9 mouse cellular contexts compared by ENCODE assay signal in genomic region chr2:32882283-32883043, GRCm38 (mm10). TPM values are rescaled to one million over a fixed set of nuclear protein-coding genes. Genes with fewer than 3 reads are reported as not detected.
DNase-seq lines count a peak whose midpoint lies in the region; ATAC-seq lines count a peak whose summit lies in the region.
"Had no signal": no experiment of that assay in that cellular context is flagged by ENCODE, and none has a peak within 500 bp of the region (broad histone marks: within the 10 kb centered on the region; RNA-seq: fewer than 3 reads in every experiment).

No protein-coding gene starts in this region.

- H3K9ac ChIP-seq in heart, embryonic 14.5 days (ENCODE audit: low read length): peak overlapping the region; percentile 46; the same call in 1 of the 2 replicates
- H3K9ac ChIP-seq in limb, embryonic 13.5 days: no peak overlapping the region

- H3K4me2 ChIP-seq in heart, embryonic 14.5 days (ENCODE audit: low read length): peak overlapping the region; percentile 49
- H3K4me2 ChIP-seq in limb, embryonic 13.5 days (replicated peaks): peak overlapping the region; percentile 21; the same call in 1 of the 2 replicates

- 21% methylated on average over 12 of the region's 21 CpGs for WGBS in heart, embryonic 14.5 days
- whole genome bisulfite sequencing in limb, embryonic 13.5 days: 56% methylated on average over 17 of the region's 21 CpGs

- H3K27ac ChIP-seq in heart, embryonic 14.5 days (replicated peaks in 1 of 2; ENCODE audit: control insufficient read depth in 1 of 2, insufficient read depth in 1 of 2, low read depth in 2 of 2, low read length in 2 of 2): peak overlapping the region; percentile 92 to 93
- H3K27ac ChIP-seq in limb, embryonic 13.5 days: peak overlapping the region; percentile 70

- intact Hi-C loops in gastrocnemius, postnatal 14 days (cut with DNase I; ENCODE audit: low total_unique reads): no loop called here

- H3K4me1 ChIP-seq in heart, embryonic 14.5 days (ENCODE audit: control insufficient read depth in 2 of 2, insufficient read depth in 2 of 2, low read length in 2 of 2): peaks cover 76 to 95% of the 10 kb centered on the region in 2 experiments
- peaks cover 91% of the 10 kb centered on the region for H3K4me1 ChIP-seq in limb, embryonic 13.5 days

- ATAC-seq in heart, embryonic 14.5 days (ENCODE audit: insufficient number of reproducible peaks, insufficient read depth, low FRiP score, low read depth): peak; percentile 37; the same call in 1 of the 2 replicates
- no peak for ATAC-seq in limb, embryonic 13.5 days (ENCODE audit: low FRiP score, low read depth)
- ATAC-seq in monocyte, adult 5-6 weeks (replicated peaks; ENCODE audit: insufficient number of reproducible peaks, low FRiP score, low TSS enrichment, poor library complexity, severe bottlenecking): peak; percentile 61

- H3K9me3 ChIP-seq in heart, embryonic 14.5 days (ENCODE audit: control insufficient read depth, low read length): no peaks in the 10 kb centered on the region
- H3K9me3 ChIP-seq in limb, embryonic 13.5 days: no peaks in the 10 kb centered on the region
- H3K9me3 ChIP-seq: G1E had no signal

- H3K36me3 ChIP-seq in heart, embryonic 14.5 days (ENCODE audit: control insufficient read depth, insufficient read depth, low read length): peaks cover 19% of the 10 kb centered on the region
- H3K36me3 ChIP-seq in limb, embryonic 13.5 days: no peaks in the 10 kb centered on the region
- H3K36me3 ChIP-seq: G1E had no signal

- H3K27me3 ChIP-seq in heart, embryonic 14.5 days (ENCODE audit: control insufficient read depth, insufficient read depth, low read length): no peaks in the 10 kb centered on the region
- no peaks in the 10 kb centered on the region for H3K27me3 ChIP-seq in limb, embryonic 13.5 days

- peak overlapping the region in 1 of 2 experiments; percentile 13; a peak in 1 of 4 replicates for H3K4me3 ChIP-seq in heart, embryonic 14.5 days (ENCODE audit: control insufficient read depth in 1 of 2, insufficient read depth in 1 of 2, low read depth in 1 of 2, low read length in 2 of 2)
- H3K4me3 ChIP-seq in limb, embryonic 13.5 days: no peak overlapping the region

- peak; percentile 35 for DNase-seq in gastrocnemius, postnatal 14 days
- DNase-seq in gastrocnemius, postnatal 10 days: no peak
- DNase-seq in adrenal gland, adult 2 months: peak; percentile 50
- DNase-seq in layer of hippocampus, postnatal 14 days (ENCODE audit: low spot score in 2 of 2): no peak
- DNase-seq in spleen, postnatal 10 days (ENCODE audit: low spot score in 2 of 2): no peak

RNA-seq across cellular contexts. Expression of gene Fam129b, which starts 6.5 kb away (rescaled TPM):
- 10 to 100 TPM; 12.1 to 15.8 TPM for total RNA-seq in gastrocnemius, postnatal 14 days (2021)
- 10 to 100 TPM; 16.5 to 22.5 TPM for total RNA-seq in gastrocnemius, postnatal 10 days (2021)
- 10 to 100 TPM; 14.8 to 27.4 TPM for total RNA-seq in adrenal gland, adult 2 months (2021)
- polyA plus RNA-seq in adrenal gland, adult 2 months (2012; rRNA removed): 20.1 and 21.6 TPM in 2 replicates
- 18.1 and 25.1 TPM in 2 replicates for polyA plus RNA-seq in heart, embryonic 14.5 days (2014; fragmentation: Nextera tagmentation; extraction: Ambion mirVana)
- 48.5 and 55.8 TPM in 2 replicates for polyA plus RNA-seq in limb, embryonic 13.5 days (2015; fragmentation: Nextera tagmentation; extraction: Ambion mirVana)
- total RNA-seq in monocyte, adult 5-6 weeks (2017): 12.9 to 14.8 TPM (median 14.4 TPM) in 3 replicates
- total RNA-seq in layer of hippocampus, postnatal 14 days (2021): 10 to 100 TPM; 15.2 to 18.7 TPM

RNA-seq across cellular contexts. Expression of gene Stxbp1, which starts 35.4 kb away (rescaled TPM):
- 10 to 100 TPM in 1 of 2 experiments, 1 to 10 TPM in 1; 7.2 to 10.6 TPM for total RNA-seq in gastrocnemius, postnatal 14 days (2021)
- total RNA-seq in gastrocnemius, postnatal 10 days (2021): 10 to 100 TPM; 10.5 to 18.5 TPM
- total RNA-seq in adrenal gland, adult 2 months (2021): 10 to 100 TPM; 19.3 to 29.5 TPM
- 8.0 and 8.1 TPM in 2 replicates for polyA plus RNA-seq in adrenal gland, adult 2 months (2012; rRNA removed)
- 28.7 and 29.7 TPM in 2 replicates for polyA plus RNA-seq in heart, embryonic 14.5 days (2014; fragmentation: Nextera tagmentation; extraction: Ambion mirVana)
- polyA plus RNA-seq in limb, embryonic 13.5 days (2015; fragmentation: Nextera tagmentation; extraction: Ambion mirVana): 20.8 and 20.9 TPM in 2 replicates
- 0.43 to 1.2 TPM (median 1.1 TPM) in 3 replicates for total RNA-seq in monocyte, adult 5-6 weeks (2017)
- total RNA-seq in layer of hippocampus, postnatal 14 days (2021): 100 to 1,000 TPM; 601 to 619 TPM

Comparison
In these comparisons a context has a peak if more than half of its experiments do, and no peak if none do; other contexts are left out.
1. DNase-seq: peak in gastrocnemius, postnatal 14 days (single experiment) and adrenal gland, adult 2 months (single experiment); none in gastrocnemius, postnatal 10 days (single experiment), layer of hippocampus, postnatal 14 days (0 of 2) and spleen, postnatal 10 days (0 of 2).
2. RNA of gene Stxbp1, which starts 35.4 kb away (total RNA-seq): 601 to 619 TPM in layer of hippocampus, postnatal 14 days; 19.3 to 29.5 TPM in adrenal gland, adult 2 months, 10.5 to 18.5 TPM in gastrocnemius, postnatal 10 days, 7.2 to 10.6 TPM in gastrocnemius, postnatal 14 days and 0.43 to 1.2 TPM in monocyte, adult 5-6 weeks; every median in the first group is over 10 times any median in the second.